In the genomic region with DNA sequence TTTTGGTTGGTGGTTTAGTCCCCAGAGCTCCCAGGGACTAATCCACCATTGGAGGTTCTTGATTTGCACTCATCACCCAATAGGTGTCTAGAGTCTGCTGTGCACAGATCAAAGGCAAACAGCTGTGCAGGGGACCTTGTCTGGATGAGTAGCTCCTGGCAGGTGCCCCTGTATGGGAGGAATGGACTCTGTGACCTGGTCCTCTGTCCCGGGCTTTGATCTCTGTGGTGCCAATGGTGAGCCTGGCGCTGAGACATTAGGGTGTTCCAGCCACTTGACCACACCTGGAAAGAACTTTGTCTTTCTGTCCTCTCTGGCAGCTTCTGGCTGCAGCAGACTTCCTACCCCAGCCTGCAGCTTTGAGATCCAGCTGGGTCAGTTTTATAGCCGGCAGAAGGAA, we compare ENCODE assay signal across 22 mouse cellular contexts.
"Had no signal": no experiment of that assay in that cellular context is flagged by ENCODE, and none has a peak within 500 bp of the region (broad histone marks: within the 10 kb centered on the region; RNA-seq: fewer than 3 reads in every experiment).

No protein-coding gene starts in this region.

- H3K4me1 ChIP-seq: hindbrain, embryonic 12.5 days; intestine, embryonic 15.5 days; liver, embryonic 13.5 days; liver, embryonic 15.5 days had no signal

- H3K9me3 ChIP-seq: heart, embryonic 10.5 days; heart, embryonic 12.5 days; hindbrain, embryonic 10.5 days; hindbrain, embryonic 12.5 days; intestine, embryonic 15.5 days; liver, embryonic 13.5 days; liver, embryonic 15.5 days had no signal

- H3K9ac ChIP-seq: heart, embryonic 12.5 days; hindbrain, embryonic 12.5 days; hindbrain, embryonic 14.5 days; intestine, embryonic 15.5 days; liver, embryonic 13.5 days; liver, embryonic 15.5 days; liver, postnatal 0 days had no signal

- H3K27me3 ChIP-seq: hindbrain, embryonic 12.5 days; intestine, embryonic 15.5 days; liver, embryonic 13.5 days; liver, embryonic 15.5 days had no signal

- H3K36me3 ChIP-seq: heart, embryonic 10.5 days; heart, embryonic 12.5 days; hindbrain, embryonic 10.5 days; hindbrain, embryonic 12.5 days; intestine, embryonic 15.5 days; liver, embryonic 13.5 days; liver, embryonic 15.5 days had no signal

- H3K4me2 ChIP-seq: heart, embryonic 12.5 days; hindbrain, embryonic 12.5 days; hindbrain, embryonic 14.5 days; intestine, embryonic 15.5 days; liver, embryonic 13.5 days; liver, embryonic 15.5 days had no signal

- DNase-seq: gastrocnemius, adult 2 months; gastrocnemius, postnatal 10 days; gastrocnemius, postnatal 25 days; heart, adult 18-20 months; heart, postnatal 10 days; heart, postnatal 4 days; liver; liver, embryonic 13.5 days; liver, postnatal 0 days; lung, adult 2 months had no signal

- ATAC-seq: forebrain, embryonic 16.5 days; inflammation-experienced regulatory T-cells, adult 6 months; intestine, embryonic 15.5 days; intestine, postnatal 0 days; liver, postnatal 0 days had no signal

- H3K27ac ChIP-seq: gastrocnemius, adult 2 months; heart, embryonic 10.5 days; hindbrain, embryonic 10.5 days; hindbrain, embryonic 12.5 days; hindbrain, embryonic 14.5 days; intestine, embryonic 15.5 days; layer of hippocampus, adult 2 months; left cerebral cortex, adult 2 months; liver, embryonic 13.5 days; liver, embryonic 15.5 days had no signal

- H3K4me3 ChIP-seq: gastrocnemius, adult 2 months; heart, embryonic 10.5 days; heart, embryonic 12.5 days; hindbrain, embryonic 10.5 days; hindbrain, embryonic 12.5 days; intestine, embryonic 15.5 days; layer of hippocampus, adult 2 months; left cerebral cortex, adult 2 months; liver, embryonic 13.5 days; liver, embryonic 15.5 days had no signal
